Mouse (Mus musculus) spleen, postnatal 0 days (tissue): ENCODE measurements around the gene D630039A03Rik. TPM values are rescaled to one million over a fixed set of nuclear protein-coding genes. Genes with fewer than 3 reads are reported as not detected.

Experiments used
- polyA plus RNA-seq: library from polyadenylated mRNA; unstranded; fragments of >200 nt; fragmentation: Nextera tagmentation; extraction: Ambion mirVana; gene quantifications from 2 replicates; pipeline ENCODE4 v1.2.1, GENCODE M21; 2015

D630039A03Rik gene
- polyA plus RNA-seq = not detected in 2 replicates

GRCm38 (mm10) chr4:57916201-57916661 lies at the start of gene D630039A03Rik:
TSS of gene D630039A03Rik (minus strand) at chr4:57916297.

GRCm38 (mm10) chr4:57956029-57956960 lies 40.2 kb upstream of the D630039A03Rik start, which contains the start of gene Txn1:
TSS of gene Txn1 (minus strand) at chr4:57956411.

Other genes with a start within 250 kb of the D630039A03Rik start
- 9.4 and 13.5 TPM in 2 replicates for gene Akap2, start 198.6 kb downstream of the D630039A03Rik start, polyA plus RNA-seq
- 357 and 366 TPM in 2 replicates for gene Txn1, start 40.1 kb upstream of the D630039A03Rik start, polyA plus RNA-seq
- not detected in 2 replicates for gene Txndc8, start 92.8 kb upstream of the D630039A03Rik start, polyA plus RNA-seq